Mouse (Mus musculus): ENCODE data around the gene Shc4. TPM values are rescaled to one million over a fixed set of nuclear protein-coding genes. Genes with fewer than 3 reads are reported as not detected.

Shc4 gene
- total and polyA plus RNA-seq, 3 experiments = 0.21 to 1.1 (median 0.37) TPM

DNA sequence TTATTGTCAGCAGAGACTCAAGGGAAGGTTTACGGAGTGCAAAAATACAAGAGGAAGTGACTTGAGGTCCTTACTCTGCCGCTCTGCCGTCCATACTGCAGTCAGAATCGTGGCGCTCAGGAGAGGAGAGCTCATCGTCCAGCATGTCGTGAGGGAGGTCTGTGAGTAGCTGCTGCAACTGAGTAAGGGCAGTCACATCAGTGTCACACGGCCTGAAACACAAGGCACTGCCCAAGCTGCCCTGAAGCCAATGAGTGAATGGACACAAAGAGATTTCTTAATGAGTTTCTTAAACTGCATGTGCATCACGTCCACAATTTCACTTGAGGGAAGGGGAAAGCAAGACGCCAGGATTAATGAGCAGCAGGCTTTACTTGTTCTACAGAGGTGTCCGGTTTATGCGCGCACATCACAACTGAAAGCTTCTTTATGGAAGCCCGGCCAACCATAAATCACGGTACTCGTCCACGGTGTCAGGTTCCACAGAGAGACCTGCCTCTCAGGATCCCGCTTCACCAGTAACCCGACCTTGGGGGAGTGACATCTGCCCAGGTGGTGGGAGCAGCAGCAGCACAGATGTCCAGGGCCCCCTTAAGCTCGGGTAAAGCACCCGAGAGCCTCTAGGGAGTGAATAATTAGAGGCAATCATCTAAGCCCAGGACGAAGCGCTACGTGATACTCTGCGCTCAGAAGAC, 103.6 kb downstream of the Shc4 start:
- no peak overlapping the region for H3K4me3 ChIP-seq (replicated peaks in 1 of 3; ENCODE audit: low read depth in 2 of 3, low read length in 2 of 3, poor library complexity in 1 of 3)
- H3K36me3 ChIP-seq (replicated peaks in 1 of 2; ENCODE audit: control insufficient read depth in 1 of 2, insufficient read depth in 1 of 2, low read length in 1 of 2) = peaks cover 44 to 62% of the 10 kb centered on the region in 2 experiments
- dilution Hi-C loops (cut with MboI; ENCODE audit: extremely low pct_ligation_motif_present, extremely low pct_unique_long_range_greater_than_20kb, low sequenced_read_pairs) (no loop called here), in situ Hi-C loops (cut with MboI; ENCODE audit: low pct_ligation_motif_present, low pct_unique_long_range_greater_than_20kb, low sequenced_read_pairs) (no loop called here)
- no peak overlapping the region for H3K9ac ChIP-seq (ENCODE audit: insufficient read depth, low read depth)
- no peak overlapping the region for H3K4me2 ChIP-seq (ENCODE audit: insufficient read depth, low read depth, poor library complexity, severe bottlenecking)
- H3K4me1 ChIP-seq (ENCODE audit: control insufficient read depth in 1 of 2, insufficient read depth in 2 of 2) = peaks cover 4 to 31% of the 10 kb centered on the region in 2 experiments
- H3K27me3 ChIP-seq (replicated peaks) = no peaks in the 10 kb centered on the region
- no peak for DNase-seq (ENCODE audit: extremely low read depth)
- peaks cover 33% of the 10 kb centered on the region for H3K79me2 ChIP-seq (replicated peaks; ENCODE audit: control insufficient read depth, extremely low read depth, insufficient read depth, poor library complexity, severe bottlenecking)
- H3K9me3 ChIP-seq (replicated peaks; ENCODE audit: low read length) = no peaks in the 10 kb centered on the region
- no peak overlapping the region for H3K27ac ChIP-seq (ENCODE audit: insufficient read depth, low read depth)
- TF ChIP-seq ETS1 (conservative IDR thresholded peaks at IDR 0.05; ENCODE audit: low read depth, low read length) (no peak), RAD21 (IDR thresholded peaks at IDR 0.05; ENCODE audit: low read depth, low read length) (no peak), MYC (IDR thresholded peaks at IDR 0.05; ENCODE audit: low read depth, low read length) (no peak), CHD1 (IDR thresholded peaks at IDR 0.05; ENCODE audit: low read depth, low read length) (no peak)

DNA sequence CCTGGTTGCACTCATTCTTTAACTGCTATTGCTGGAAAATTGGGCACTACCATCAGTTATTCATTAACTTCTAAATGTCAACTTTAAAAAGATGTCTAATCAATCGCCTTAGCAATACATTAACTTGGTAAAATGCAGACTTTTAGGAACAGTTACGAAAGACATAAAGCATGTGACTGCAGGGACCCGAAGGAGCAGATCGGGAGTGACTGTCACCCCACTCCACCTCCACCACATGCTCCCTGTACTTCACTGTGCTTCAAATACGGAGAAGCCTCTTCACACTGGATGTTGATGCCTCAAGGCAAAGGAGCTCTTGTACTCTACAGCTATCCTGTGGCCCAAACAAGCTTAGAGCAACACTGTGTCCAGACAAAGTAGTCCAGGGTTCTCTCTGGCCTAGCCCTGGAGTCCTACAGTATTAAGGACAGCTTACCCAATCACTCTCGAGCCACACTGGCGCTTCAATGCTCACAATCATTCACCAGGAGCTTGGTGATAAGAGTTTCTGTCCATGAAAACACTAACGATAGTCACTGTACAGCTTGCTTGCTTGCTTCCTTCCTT, 108.0 kb downstream of the Shc4 start:
- Histone ChIP-seq H3K27me3 (replicated peaks) (no peaks in the 10 kb centered on the region), H3K4me3 (replicated peaks in 1 of 3; ENCODE audit: low read depth in 2 of 3, low read length in 2 of 3, poor library complexity in 1 of 3) (no peak overlapping the region), H3K4me2 (ENCODE audit: insufficient read depth, low read depth, poor library complexity, severe bottlenecking) (no peak overlapping the region), H3K27ac (ENCODE audit: insufficient read depth, low read depth) (no peak overlapping the region), H3K9me3 (replicated peaks; ENCODE audit: low read length) (no peaks in the 10 kb centered on the region), H3K79me2 (replicated peaks; ENCODE audit: control insufficient read depth, extremely low read depth, insufficient read depth, poor library complexity, severe bottlenecking) (no peaks in the 10 kb centered on the region; the same call in 1 of the 2 replicates), H3K4me1 (ENCODE audit: control insufficient read depth in 1 of 2, insufficient read depth in 2 of 2) (peaks cover 0 to 7% of the 10 kb centered on the region in 2 experiments; a peak in 1 of 4 replicates), H3K36me3 (replicated peaks in 1 of 2; ENCODE audit: control insufficient read depth in 1 of 2, insufficient read depth in 1 of 2, low read length in 1 of 2) (peaks cover 71 to 92% of the 10 kb centered on the region in 2 experiments), H3K9ac (ENCODE audit: insufficient read depth, low read depth) (no peak overlapping the region)
- TF ChIP-seq USF2 (conservative IDR thresholded peaks at IDR 0.05; ENCODE audit: low read depth, low read length) (no peak), KAT2A (IDR thresholded peaks at IDR 0.05; ENCODE audit: insufficient replicate concordance, low read length) (no peak), ELF1 (IDR thresholded peaks at IDR 0.05; ENCODE audit: low read depth, low read length) (no peak), TCF12 (IDR thresholded peaks at IDR 0.05; ENCODE audit: low read depth, low read length) (no peak), MYC (IDR thresholded peaks at IDR 0.05; ENCODE audit: low read depth, low read length) (no peak), EP300 (IDR thresholded peaks at IDR 0.05; ENCODE audit: low read length) (no peak), RAD21 (IDR thresholded peaks at IDR 0.05; ENCODE audit: low read depth, low read length) (no peak), JUND (conservative IDR thresholded peaks at IDR 0.05; ENCODE audit: low read depth, low read length) (no peak), MAZ (IDR thresholded peaks at IDR 0.05; ENCODE audit: low read depth, low read length) (no peak)
- in situ Hi-C loops (cut with MboI; ENCODE audit: low pct_ligation_motif_present, low pct_unique_long_range_greater_than_20kb, low sequenced_read_pairs) (no loop called here), dilution Hi-C loops (cut with MboI; ENCODE audit: extremely low pct_ligation_motif_present, extremely low pct_unique_long_range_greater_than_20kb, low sequenced_read_pairs) (no loop called here)
- no peak for DNase-seq (ENCODE audit: extremely low read depth)

DNA sequence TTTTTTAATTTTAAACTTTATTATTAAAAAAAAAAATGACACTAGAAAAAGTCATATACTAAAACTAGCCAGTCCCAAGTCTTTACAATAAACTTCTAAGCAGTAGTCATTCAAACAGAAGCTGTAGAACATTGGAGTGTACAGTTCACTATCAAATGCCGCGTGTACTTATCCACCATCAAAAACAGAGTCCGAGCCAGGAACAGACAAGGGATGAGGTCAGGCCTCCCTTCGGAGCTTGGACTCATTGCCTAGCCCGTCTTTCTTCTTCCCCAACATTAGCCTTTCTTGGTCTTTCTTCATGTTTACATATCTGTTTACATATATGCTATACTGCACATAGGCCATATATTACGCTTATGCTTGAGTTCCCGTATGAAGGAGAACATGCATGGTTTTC, 108.5 kb downstream of the Shc4 start:
- Histone ChIP-seq H3K27ac (ENCODE audit: insufficient read depth, low read depth) (no peak overlapping the region), H3K79me2 (replicated peaks; ENCODE audit: control insufficient read depth, extremely low read depth, insufficient read depth, poor library complexity, severe bottlenecking) (no peaks in the 10 kb centered on the region; the same call in 1 of the 2 replicates), H3K9ac (ENCODE audit: insufficient read depth, low read depth) (no peak overlapping the region), H3K4me1 (ENCODE audit: control insufficient read depth in 1 of 2, insufficient read depth in 2 of 2) (peaks cover 0 to 4% of the 10 kb centered on the region in 2 experiments; a peak in 1 of 4 replicates), H3K4me2 (ENCODE audit: insufficient read depth, low read depth, poor library complexity, severe bottlenecking) (no peak overlapping the region), H3K27me3 (replicated peaks) (no peaks in the 10 kb centered on the region), H3K9me3 (replicated peaks; ENCODE audit: low read length) (no peaks in the 10 kb centered on the region), H3K36me3 (replicated peaks in 1 of 2; ENCODE audit: control insufficient read depth in 1 of 2, insufficient read depth in 1 of 2, low read length in 1 of 2) (peaks cover 74 to 93% of the 10 kb centered on the region in 2 experiments), H3K4me3 (replicated peaks in 1 of 3; ENCODE audit: low read depth in 2 of 3, low read length in 2 of 3, poor library complexity in 1 of 3) (no peak overlapping the region)
- in situ Hi-C loops (cut with MboI; ENCODE audit: low pct_ligation_motif_present, low pct_unique_long_range_greater_than_20kb, low sequenced_read_pairs) (no loop called here), dilution Hi-C loops (cut with MboI; ENCODE audit: extremely low pct_ligation_motif_present, extremely low pct_unique_long_range_greater_than_20kb, low sequenced_read_pairs) (no loop called here)
- TF ChIP-seq USF2 (conservative IDR thresholded peaks at IDR 0.05; ENCODE audit: low read depth, low read length) = no peak
- TF ChIP-seq SMC3 (IDR thresholded peaks at IDR 0.05; ENCODE audit: low read depth, low read length) = no peak
- no peak for TF ChIP-seq GABPA (IDR thresholded peaks at IDR 0.05; ENCODE audit: insufficient replicate concordance, low read depth, low read length)
- TF ChIP-seq ZMIZ1 (IDR thresholded peaks at IDR 0.05; ENCODE audit: low read depth, low read length) = no peak
- TF ChIP-seq BHLHE40 (IDR thresholded peaks at IDR 0.05; ENCODE audit: low read depth, low read length) = no peak
- no peak for TF ChIP-seq PAX5 (IDR thresholded peaks at IDR 0.05; ENCODE audit: low read length)
- no peak for DNase-seq (ENCODE audit: extremely low read depth)

Measured in CH12.LX (cell line).